Mouse (Mus musculus) adrenal gland, adult 2 months (tissue): ENCODE data around the gene Creg2. TPM values are rescaled to one million over a fixed set of nuclear protein-coding genes. Genes with fewer than 3 reads are reported as not detected.
A peak's percentile ranks its signal among the peaks of the same experiment; 100 is the strongest.
"Not testable (repeated sequence)": the region's sequence is repeated elsewhere in the genome, so short reads cannot be mapped to it uniquely, and the experiment has no call there.

Experiments used
- DNase-seq: peaks from one replicate; pipeline ENCODE4 v3.0.0; 2021
- polyA plus RNA-seq: library from polyadenylated mRNA; depleted of rRNA; stranded (reverse); fragments of >200 nt; gene quantifications from 2 replicates; pipeline ENCODE4 v1.2.3, GENCODE M21; 2012
- total RNA-seq, 2 experiments: library from RNA; stranded (reverse); gene quantifications; 2 replicates each; pipeline ENCODE4 v1.2.3; 2021

Gene Creg2
- total and polyA plus RNA-seq, 3 experiments, result 0.03 to 0.48 (median 0.26) TPM

GRCm38 (mm10) chr1:39650435-39651240 lies 636 bp downstream of the Creg2 start:
- peak; percentile 69 for DNase-seq

DNA sequence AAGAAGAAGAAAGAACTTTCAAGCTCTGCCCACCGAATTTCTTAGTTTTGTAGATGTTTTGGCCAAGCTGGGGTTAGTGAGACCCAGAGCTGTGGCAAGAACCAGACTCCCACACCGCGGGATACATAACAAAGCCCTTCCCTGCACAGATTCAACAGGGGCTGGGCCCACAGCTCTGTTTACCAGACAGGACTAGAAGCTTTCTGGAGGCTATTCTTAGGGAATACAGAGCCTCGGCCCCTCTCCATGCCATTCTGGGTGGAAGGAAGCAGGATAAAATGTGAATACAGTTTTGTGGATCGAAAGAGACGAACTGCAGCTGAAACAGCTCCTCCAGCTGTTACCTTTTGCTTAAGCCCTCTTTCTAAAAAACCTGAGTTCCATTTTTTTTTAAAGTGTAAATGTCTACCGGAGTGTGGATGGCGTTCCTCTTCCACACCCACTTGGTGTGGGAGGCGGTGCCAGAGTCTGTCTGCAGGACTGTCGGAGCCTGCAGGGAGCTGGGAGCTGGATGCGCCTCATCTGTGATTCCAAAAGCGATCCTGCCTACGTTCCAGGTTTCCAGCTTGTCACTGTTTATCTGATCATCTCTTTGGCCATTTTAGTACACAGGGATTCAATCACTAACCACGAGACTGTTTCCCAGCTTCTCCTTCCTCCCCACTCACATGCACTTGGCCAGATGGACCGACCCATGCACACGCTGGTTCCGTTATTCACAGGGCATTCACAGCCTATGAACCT lies 1.4 kb downstream of the Creg2 start:
- no peak for DNase-seq

DNA sequence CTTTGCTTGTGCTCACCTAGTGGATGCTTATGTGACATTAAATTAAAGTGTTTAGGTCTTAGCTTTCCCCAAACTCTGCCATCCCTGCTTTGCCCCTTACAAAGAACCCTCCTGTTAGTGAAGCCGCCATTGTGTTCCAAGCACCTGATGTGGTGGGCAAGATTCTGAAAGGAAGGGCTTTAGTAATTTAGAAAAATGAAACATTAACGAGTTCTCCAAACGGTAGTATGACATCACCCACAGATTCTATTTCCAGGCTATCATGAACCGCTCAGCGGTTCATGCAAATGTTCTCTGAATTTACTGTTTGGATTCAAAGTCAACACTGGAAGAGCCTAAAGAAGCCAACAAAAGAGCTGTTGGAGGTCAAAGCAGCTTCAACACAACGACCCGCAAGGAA lies 2.7 kb downstream of the Creg2 start:
- no peak for DNase-seq

DNA sequence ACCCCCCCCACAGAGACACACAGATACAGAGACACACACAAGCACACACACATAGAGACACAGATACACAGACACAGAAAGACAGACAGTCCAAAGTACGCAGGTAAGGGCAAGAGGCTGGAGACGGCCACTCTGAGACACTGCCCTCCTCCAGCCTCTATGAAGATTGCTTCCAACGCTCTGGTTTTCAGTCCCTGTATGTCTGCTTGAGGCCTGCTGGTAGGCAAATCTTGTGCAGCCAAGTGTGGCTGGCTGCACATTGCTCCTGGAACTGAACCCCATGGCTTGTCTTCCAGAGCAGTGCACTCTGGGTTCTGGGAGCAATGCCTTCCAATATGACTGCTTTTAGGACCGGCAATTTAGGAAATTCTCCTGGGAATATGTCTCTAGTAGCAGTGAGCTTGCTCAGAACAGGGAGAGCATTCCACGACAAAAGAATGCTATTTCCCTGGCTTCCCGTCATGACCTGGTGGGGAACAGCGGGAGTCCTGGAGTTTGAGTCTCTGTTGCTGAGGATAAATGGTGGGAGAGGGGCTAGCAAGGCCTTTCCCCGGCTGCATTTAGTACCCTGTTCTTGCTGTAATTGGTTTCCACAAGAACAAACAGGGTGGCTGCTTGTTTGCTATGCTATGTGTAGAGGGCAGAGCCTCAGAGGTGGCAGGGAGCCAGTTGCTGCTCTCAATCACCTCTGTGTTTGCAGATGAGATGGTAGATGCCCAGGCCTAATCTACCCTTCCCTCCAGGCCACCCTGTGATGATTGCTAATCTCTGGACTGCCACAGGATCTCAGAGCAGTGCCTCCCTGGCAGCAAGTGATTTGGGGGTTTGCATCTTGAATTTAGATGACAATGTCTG lies 5.1 kb downstream of the Creg2 start:
- DNase-seq, result no peak

DNA sequence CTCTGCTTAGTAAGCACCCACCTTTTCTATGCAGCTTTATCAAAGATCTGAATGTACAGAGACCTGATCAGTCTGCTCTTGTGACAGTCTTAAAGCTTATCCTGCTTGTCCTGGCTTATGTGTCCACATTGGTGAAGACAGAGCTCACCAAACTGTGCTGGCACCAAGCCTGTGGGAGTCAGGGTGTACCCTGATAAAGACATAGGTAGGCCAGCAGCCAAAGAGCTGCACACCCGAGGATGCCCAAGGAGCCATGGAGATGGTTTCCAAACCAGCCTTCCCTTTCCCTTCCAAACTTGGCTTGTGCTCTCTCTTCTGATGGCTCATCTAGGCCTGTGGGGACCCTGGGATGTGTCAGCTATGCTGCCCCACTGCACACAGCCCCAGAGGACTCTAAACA lies 6.9 kb downstream of the Creg2 start:
- DNase-seq, result no peak

- DNase-seq, result no peak
Measured at GRCm38 (mm10) chr1:39641667-39642066, 9.6 kb downstream of the Creg2 start.

DNA sequence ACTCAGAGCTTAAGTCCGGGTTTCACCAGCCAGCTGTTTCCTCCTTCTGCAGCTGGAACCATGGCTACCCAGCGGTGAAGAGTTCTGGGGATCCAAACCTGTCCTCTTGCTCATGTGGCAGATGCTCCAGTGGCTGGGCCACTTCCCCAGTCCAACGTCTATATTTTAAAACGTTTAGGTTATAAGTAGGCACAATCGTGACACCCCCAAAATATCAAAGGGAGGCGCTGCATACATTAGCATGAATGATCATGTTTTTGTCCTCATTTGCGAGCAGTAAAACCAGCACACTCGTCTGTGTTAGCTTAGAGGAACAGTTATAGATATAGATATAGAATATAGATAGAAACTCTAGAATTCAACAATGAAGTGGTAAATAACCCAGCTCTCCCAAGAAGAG lies 14.1 kb downstream of the Creg2 start:
- DNase-seq, result no peak

DNA sequence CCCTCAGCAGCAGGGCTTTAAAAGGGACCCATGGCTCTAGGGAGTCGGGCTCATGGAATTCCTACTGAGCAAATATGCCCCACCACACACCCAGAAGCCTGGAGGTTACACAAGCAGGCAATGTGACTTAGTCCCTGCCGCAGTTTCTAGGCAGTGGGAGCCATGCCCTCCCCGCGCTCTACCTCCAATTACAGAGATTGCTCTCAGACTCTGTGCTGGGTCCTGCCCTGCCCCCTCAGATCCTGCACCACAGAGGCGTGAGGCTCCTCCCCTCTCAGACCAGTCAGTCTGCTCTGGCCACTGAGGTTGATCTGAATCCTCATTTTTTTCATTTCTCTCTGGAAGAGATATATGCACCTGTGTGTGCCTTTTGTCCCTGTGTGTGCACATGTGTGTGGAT lies 14.6 kb downstream of the Creg2 start:
- no peak for DNase-seq

- no peak for DNase-seq
Measured at GRCm38 (mm10) chr1:39636196-39636595, 15.1 kb downstream of the Creg2 start.

GRCm38 (mm10) chr1:39628606-39629005 lies 22.7 kb downstream of the Creg2 start:
- DNase-seq, result no peak

DNA sequence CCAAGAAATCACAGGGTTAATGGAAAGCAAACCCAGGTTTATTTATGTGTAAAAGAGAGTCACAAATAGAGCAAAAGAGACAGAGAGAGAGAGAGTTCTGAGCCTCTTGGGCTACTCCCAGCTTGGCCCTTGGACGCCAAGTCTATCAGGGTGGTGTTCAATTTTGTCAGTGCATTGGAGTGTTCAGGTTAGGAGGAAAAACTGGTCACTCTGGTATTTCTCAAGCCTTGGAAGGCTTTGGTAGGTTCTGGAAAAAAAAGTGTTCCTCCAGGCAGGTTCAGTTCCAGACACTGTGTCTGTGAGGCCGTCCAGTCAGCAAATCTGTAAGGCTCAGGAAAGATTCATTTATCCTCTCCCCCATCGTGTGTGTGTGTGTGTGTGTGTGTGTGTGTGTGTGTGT lies 25.8 kb downstream of the Creg2 start:
- no peak for DNase-seq

GRCm38 (mm10) chr1:39623729-39624128 lies 27.5 kb downstream of the Creg2 start:
- no peak for DNase-seq

DNA sequence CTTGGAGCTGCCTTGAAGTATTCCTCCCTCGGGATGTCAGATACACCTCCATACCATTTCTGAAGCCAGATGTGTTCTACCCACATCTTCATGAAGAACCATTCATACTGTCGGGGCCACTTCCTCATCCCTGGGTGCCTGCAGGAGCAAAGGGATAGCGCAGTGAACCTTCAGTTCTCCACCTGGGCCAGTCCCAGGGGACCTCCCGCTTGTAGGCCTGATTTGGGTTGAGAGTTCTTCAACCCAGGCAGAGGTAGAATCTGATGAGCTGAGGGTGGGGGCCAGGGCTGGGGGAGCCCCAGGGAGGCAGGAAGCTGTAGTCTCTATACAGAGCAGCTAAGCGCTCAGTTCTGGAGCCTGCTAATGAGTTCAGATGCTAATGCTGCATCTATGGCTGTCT lies 28.2 kb downstream of the Creg2 start:
- no peak for DNase-seq

DNA sequence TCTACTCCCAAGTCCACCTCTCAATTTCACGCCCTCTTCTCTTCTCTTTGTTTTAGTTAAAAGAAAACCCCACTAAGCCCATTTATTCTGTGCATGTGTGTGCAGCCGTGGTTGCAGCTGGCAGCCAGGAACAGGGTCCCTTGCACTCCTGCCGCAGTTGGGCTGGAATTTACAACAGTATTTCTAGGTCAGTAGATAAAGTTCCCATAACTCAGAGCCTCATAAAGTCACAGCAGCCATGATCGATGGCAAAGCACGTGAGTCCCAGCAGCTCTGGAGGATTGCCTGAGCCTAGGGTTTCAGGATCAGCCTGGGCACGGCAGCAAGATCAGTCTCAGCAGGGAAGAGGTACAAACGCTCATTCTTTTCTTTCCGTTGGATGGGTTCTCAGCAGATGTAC lies 32.8 kb downstream of the Creg2 start:
- DNase-seq, result peak; percentile 64

GRCm38 (mm10) chr1:39615526-39615925 lies 35.7 kb downstream of the Creg2 start:
- no peak for DNase-seq

DNA sequence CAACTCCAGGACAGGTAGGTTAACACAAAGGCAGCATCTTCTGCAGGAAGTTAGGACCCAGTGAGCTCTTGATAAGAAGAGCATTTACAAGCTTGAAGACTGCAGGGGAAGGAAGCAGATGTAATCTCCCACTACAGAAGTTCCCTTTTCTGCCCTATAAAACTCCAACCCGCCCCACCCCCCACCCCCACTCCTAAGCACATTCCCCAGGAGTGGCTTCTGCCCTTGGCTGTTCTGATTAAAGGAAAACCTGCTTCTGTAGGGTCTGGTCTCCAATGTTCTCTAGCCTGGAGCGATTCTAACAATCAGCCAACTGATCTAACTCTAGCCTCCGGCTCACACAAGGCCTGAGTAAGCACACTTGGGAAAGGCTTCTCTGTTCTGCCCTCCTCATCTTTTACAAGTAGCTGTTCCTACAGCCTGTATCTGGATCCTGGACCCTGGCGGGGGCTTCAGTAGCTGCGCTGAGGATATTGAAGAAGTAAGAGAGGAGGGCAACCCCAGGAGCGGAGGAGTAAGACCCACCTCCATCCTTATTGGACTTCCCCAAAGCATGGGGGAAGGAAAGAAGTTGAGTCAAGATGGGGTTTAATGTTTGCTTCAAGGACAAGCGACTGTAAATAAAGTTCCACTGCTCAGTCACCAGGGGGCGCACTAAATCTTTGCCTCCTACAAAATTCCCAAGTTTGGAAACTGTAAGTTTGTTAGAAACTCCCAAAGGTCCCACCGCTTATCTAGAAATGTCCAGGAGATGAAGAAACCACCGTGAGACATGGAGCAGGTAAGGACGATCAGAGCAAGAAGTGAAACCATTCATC lies 36.6 kb downstream of the Creg2 start:
- peak; percentile 43 for DNase-seq

DNA sequence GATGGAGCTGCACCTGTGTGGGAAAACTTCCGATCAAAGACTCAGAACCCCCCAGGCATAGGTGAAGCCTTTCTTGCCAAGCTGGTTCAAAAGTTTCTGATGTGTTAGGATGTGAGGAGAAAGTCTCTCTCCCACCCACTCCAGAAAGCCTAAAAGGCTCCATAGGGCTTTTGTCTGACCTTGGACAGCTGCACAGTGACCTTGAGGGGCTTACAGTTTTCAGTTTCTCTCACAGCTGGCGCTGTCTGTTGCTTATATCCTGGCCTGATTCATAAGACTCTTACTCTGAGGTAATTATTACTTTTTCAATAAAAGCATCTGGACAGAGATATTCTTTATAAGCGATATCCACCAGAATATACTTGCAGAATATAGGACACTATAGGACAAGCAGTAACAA lies 38.2 kb downstream of the Creg2 start:
- no peak for DNase-seq

DNA sequence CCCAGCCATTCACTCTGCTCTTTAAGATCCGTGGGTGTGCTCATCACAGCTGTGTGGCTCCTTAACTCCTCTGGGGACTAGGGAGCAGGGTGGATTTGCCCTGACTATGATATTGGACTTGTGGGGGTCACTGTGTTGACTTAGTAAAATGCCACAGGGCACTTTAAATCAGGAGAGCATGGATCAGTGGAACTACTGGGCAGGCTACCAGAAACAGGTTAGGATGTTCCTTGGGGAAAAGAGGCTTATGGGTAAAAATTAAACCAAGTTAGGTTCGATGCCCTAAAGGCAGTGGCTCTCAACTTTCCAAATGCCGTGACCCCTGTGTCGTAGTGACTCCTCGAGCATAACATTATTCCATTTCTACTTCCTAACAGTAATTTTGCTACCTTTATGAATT lies 38.8 kb downstream of the Creg2 start:
- no peak for DNase-seq

DNA sequence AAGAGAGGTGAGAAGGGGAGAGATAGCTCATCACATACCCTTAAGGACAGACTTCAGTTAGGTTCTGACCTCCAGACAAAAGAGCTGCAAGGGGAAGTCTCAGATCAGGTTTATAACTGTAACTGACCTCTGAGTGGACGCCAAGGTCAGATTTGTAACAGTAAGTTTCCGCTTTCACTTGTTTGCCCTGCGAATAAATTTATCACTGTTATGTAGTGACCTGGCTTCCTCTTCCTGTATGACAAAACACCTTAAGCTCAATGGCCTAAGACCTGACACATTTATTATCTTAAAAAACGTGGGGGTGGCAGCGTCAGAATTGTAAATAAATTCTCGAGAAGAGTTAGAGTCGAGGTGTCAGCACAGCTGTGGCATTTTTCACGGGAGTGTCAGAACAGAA lies 42.7 kb downstream of the Creg2 start:
- peak; percentile 36 for DNase-seq

DNA sequence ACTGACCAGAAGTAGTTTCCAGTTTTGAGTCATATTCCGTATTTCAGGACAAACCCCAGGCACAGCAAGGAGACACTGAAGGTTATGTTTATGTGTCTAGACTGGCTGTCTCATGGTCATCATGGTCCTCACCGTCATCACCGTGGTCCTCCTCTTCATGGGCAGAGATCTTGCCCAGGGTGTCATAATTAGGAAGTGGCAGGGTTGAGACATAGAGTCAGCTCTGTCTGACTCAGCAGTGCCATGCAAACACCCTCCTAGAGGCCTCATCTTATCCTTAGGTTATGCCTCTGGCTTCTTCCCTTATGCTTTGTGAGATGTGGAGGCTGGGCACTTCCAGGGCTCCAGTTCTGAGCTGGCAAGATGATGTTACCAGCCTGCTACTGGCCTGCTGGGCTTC lies 48.8 kb downstream of the Creg2 start:
- no peak for DNase-seq

DNA sequence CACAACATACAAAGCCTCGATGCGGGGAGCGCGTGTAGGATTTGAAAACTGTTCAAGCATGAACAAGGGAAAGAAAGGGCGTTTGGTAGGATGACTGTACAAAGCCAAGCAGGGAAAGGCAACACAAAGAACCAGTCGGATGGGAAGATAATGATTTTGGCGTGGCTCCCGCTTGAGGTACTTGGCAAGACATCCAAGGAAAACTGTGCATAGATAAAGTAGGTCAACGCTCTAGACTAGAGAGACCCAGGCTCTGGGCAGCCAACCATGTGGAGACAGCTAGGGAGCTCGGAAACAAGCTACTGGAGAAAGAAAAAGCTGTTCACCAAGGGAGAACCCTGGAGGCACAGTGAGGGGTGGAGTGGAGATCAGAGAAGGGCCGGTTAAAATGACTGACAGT lies 52.5 kb downstream of the Creg2 start:
- DNase-seq, result peak; percentile 75

GRCm38 (mm10) chr1:39597135-39597534 lies 54.1 kb downstream of the Creg2 start:
- not testable (repeated sequence) for DNase-seq
